Mouse (Mus musculus) gastrocnemius, postnatal 14 days (tissue): ENCODE measurements around the gene Mup4. TPM values are rescaled to one million over a fixed set of nuclear protein-coding genes. Genes with fewer than 3 reads are reported as not detected.
A peak's percentile ranks its signal among the peaks of the same experiment; 100 is the strongest.
"Not testable (repeated sequence)": the region's sequence is repeated elsewhere in the genome, so short reads cannot be mapped to it uniquely, and the experiment has no call there.

Source experiments
- DNase-seq: peaks from one replicate; pipeline ENCODE4 v3.0.0; 2021; ENCODE audit warnings: mixed read lengths
- intact Hi-C: fragments of 180-260 bp; cut with DNase I; formaldehyde crosslinking; loops from one replicate; pipeline ENCODE4 v1.15.1; 2025; ENCODE audit warnings: low total_unique reads
- long read RNA-seq, 2 experiments: library from polyadenylated mRNA; stranded (forward); transcript quantifications; one replicate each; pipeline ENCODE4 v2.0.0; 2021
- total RNA-seq, 2 experiments: library from RNA; stranded (reverse); gene quantifications; 2 replicates each; pipeline ENCODE4 v1.2.3; 2021

Gene Mup4
- not detected for total RNA-seq
- long read RNA-seq, experiment 1 = 0 reads
- long read RNA-seq, experiment 2 = 0 reads

GRCm38 (mm10) chr4:59960610-59961009 lies at the start of gene Mup4:
Mup4 (minus strand) TSS chr4:59960710.
- no peak for DNase-seq
- intact Hi-C loops = no loop called here

GRCm38 (mm10) chr4:59997894-59998293 lies 37.4 kb upstream of the Mup4 start:
- DNase-seq, intact Hi-C loops: not testable (repeated sequence)

- intact Hi-C loops = no loop called here
- DNase-seq = no peak
Measured at GRCm38 (mm10) chr4:59963405-59964344, 3.2 kb upstream of the Mup4 start, which contains the start of gene Mup6. Mup6 (plus strand) TSS chr4:59964294.

DNA sequence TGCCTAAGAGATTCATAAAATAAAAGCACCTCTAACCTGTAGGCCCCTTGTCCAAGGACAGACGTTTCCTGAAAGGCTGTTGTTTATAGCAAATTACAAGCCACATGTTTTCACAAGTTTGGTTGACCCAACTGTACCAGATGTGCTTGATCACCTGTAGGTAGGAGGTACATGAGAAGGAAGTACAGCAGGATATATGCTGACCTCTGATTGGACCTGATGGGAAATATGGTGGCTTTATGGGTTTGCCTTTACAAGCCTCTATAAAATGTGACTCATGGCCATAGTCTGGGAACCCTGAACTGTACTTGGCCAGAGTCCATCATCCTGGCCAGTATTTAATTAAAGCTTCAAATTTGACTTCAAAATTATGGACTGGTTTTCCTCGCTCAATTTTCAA lies 23.0 kb downstream of the Mup4 start:
- DNase-seq = no peak
- intact Hi-C loops = no loop called here

- intact Hi-C loops = no loop called here
Measured at GRCm38 (mm10) chr4:59932505-59933281, 27.8 kb downstream of the Mup4 start.

DNA sequence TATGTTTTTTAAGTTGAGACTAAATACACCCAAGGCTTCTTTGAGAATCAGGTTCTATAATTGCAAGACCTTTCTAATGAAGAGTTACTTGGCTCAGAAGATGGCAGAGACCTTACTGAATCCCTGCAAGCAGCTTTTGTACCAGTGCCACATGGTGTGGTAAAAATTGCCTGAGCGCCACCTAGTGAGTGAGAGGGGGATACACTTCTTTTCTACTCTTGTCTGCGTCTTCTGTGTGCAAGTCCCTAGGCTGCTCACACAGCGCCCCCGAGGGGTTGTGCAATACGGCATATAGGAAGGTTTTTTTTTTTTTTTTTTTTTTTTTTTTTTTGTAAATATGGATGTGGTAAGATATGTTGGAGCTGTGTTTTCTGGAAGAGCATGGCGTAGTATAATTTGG lies 32.2 kb downstream of the Mup4 start:
- intact Hi-C loops = no loop called here
- peak; percentile 53 for DNase-seq

More at GRCm38 (mm10) chr4:59932505-59933281, 27.8 kb downstream of the Mup4 start:
- no peak for DNase-seq

DNA sequence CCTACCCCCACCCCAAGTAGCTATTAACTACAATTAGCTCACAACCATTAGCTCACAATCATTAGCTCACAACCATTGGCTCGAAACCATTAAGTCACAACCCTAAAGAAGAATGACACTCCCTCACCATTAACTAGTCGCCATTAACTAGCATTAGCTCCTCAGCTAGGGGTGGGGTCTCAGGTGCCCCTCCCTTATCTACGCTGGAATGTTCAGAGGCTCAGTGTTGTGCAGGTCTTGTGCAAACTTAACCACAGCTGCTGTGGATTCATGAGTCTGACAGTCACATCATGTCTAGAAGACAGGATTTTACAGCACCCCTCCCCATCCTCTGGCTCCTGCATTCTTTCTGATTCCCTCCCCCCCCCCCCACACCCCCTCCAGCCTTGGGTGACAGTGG lies 32.8 kb downstream of the Mup4 start:
- intact Hi-C loops = no loop called here
- no peak for DNase-seq

DNA sequence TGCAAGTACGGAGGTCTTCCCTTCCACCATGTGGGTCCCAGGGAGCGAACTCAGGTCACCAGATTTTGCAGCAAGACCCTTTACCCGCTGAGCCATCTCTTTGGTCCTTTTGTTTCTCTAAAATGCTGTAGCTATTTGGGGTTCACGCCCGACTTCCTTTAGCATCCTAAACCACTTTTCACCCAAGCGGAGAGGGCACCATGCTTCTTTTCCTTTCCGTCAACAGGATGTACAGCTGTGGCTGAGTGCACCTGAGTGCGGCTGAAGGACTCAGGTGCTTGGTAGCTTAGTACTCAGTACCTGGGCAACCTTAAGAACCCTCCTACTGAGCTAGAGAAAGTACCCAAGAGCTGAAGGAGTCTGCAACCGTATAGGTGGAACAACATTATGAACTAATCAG lies 35.4 kb downstream of the Mup4 start:
- intact Hi-C loops = no loop called here
- DNase-seq = no peak

DNA sequence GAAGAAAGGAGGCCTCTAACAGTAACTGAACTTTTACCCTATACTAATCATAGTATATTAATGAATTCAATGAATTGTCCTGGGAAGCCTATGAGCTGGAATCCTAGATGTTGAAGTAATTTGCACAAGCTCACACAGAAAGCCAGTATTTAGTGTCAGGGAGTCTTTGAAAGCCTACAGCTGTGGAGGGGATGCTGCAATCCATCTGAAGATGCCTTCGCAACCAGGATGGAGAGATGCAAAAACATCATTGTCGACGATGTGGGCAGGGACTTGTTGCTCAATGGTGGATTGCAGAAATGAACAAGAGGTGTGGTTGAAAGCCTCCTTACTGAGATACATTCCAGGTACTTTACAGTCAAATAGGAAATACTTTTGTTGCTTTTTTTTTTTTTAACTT lies 42.5 kb downstream of the Mup4 start:
- no peak for DNase-seq
- intact Hi-C loops = no loop called here

- DNase-seq = no peak
- intact Hi-C loops = no loop called here
Measured at GRCm38 (mm10) chr4:59914608-59915403, 45.7 kb downstream of the Mup4 start, which contains the start of gene Slc46a2. Slc46a2 (minus strand) TSS chr4:59915056.

- intact Hi-C loops = no loop called here
- no peak for DNase-seq
Measured at GRCm38 (mm10) chr4:59908785-59909184, 51.7 kb downstream of the Mup4 start.

- intact Hi-C loops = no loop called here
- DNase-seq = no peak
Measured at GRCm38 (mm10) chr4:59907657-59908230, 52.8 kb downstream of the Mup4 start.

DNA sequence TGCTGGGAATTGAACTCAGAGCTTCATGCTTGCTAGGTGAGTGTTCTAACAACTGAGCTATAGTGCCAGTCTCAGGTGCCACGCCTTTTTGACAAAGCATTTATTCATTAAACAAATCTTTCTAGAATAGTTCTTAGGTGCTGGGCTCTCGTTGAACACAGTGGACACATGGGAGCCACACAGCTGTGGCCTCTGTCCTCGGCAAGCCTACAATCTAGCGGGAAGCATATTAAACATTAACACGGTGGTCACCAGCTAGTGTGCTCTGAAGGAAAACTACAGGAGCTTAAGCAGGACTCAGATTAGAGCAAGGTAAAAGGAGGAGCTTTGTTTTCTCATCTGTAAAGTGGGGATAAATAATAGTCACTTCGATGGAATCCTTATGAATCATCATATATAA lies 53.4 kb downstream of the Mup4 start:
- intact Hi-C loops = no loop called here
- no peak for DNase-seq

Other genes starting within 250 kb of the Mup4 start
- gene Inip, start 159.1 kb downstream of the Mup4 start, total RNA-seq = 1 to 10 TPM; 3.1 to 3.7 TPM
- gene Snx30, start 154.9 kb downstream of the Mup4 start, total RNA-seq = 1 to 10 TPM; 4.0 to 4.4 TPM
- gene Slc46a2, start 45.7 kb downstream of the Mup4 start, total RNA-seq = not detected
- not detected for gene Mup6, start 3.6 kb upstream of the Mup4 start, total RNA-seq
- not detected for gene Mup7, start 109.8 kb upstream of the Mup4 start, total RNA-seq
- gene Mup2, start 193.6 kb upstream of the Mup4 start, total RNA-seq = not detected